Mouse (Mus musculus) lung, adult 2 months (tissue): ENCODE measurements at regions not wholly inside any gene's neighbourhood (a gene's known extent, or its start where the extent isn't known, plus 50 kb on each side); places are given as distances from the start of the nearest gene placed in this dataset.

Experiments
- CTCF ChIP-seq: fragments of 200-500 bp; IDR thresholded peaks from 2 replicates; pipeline ENCODE4 v1.5.1; 2011; ENCODE audit warnings: mild to moderate bottlenecking, low read length, control low read depth; ENCODE audit not compliant: insufficient read depth
- POLR2A ChIP-seq: fragments of 200-500 bp; IDR thresholded peaks from 2 replicates; pipeline ENCODE4 v1.6.1; 2011; ENCODE audit warnings: low read depth, mild to moderate bottlenecking, control low read depth, low read length, borderline replicate concordance; ENCODE audit errors: extremely low read depth

DNA sequence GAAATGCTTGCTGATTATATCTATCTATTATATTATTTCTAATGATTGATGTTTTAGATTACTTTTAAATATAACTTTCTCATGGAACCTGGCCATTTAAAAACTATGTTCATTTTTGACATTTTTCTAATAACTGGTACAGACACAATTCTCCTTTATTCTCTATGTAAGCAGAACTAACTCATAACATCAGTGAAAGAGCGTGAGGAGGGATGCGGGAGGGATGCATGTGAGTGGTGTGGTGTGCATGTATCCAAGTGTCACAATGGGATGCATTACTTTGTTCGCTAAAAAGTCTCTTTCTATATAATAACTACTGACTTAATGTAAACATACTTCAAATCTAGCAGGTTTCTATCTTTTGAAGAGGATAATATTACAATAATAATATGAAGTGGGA, 428.7 kb upstream of the Ccnh start:
- no peak for TF ChIP-seq CTCF
- TF ChIP-seq POLR2A: no peak
